Mouse (Mus musculus) megakaryocyte, embryonic 14.5 days (primary cell): ENCODE data around the gene Slc15a1. TPM values are rescaled to one million over a fixed set of nuclear protein-coding genes. Genes with fewer than 3 reads are reported as not detected.

ENCODE experiments used
- H3K27me3 ChIP-seq: replicated peaks from 2 replicates; pipeline ENCODE3; 2012; ENCODE audit warnings: inconsistent platforms
- H3K36me3 ChIP-seq: replicated peaks from 2 replicates; pipeline ENCODE3; 2012; ENCODE audit warnings: low read length, inconsistent platforms, mixed read lengths
- H3K4me1 ChIP-seq: 2 replicates; pipeline ENCODE4 v1.6.1; 2012; ENCODE audit warnings: inconsistent platforms
- H3K4me3 ChIP-seq: replicated peaks from 2 replicates; pipeline ENCODE3; 2012; ENCODE audit warnings: moderate library complexity, mild to moderate bottlenecking, inconsistent platforms
- H3K9me3 ChIP-seq: 2 replicates; pipeline ENCODE4 v1.6.1; 2012; ENCODE audit warnings: inconsistent platforms
- FLI1 ChIP-seq: IDR thresholded peaks from 2 replicates; pipeline ENCODE4 v1.6.1; 2012; ENCODE audit warnings: low read length, inconsistent platforms, mixed read lengths
- GATA1 ChIP-seq: IDR thresholded peaks from 3 replicates; pipeline ENCODE4 v1.6.1; 2012; ENCODE audit warnings: mixed read lengths, low read length, inconsistent platforms, borderline replicate concordance
- polyA plus RNA-seq: library from polyadenylated mRNA; stranded (reverse); fragments of >175 nt; gene quantifications from 2 replicates; pipeline ENCODE4 v1.2.3, GENCODE M21; 2012; ENCODE audit warnings: low replicate concordance; ENCODE audit not compliant: insufficient read depth

The Slc15a1 gene
- polyA plus RNA-seq, 1 experiment: not detected

DNA sequence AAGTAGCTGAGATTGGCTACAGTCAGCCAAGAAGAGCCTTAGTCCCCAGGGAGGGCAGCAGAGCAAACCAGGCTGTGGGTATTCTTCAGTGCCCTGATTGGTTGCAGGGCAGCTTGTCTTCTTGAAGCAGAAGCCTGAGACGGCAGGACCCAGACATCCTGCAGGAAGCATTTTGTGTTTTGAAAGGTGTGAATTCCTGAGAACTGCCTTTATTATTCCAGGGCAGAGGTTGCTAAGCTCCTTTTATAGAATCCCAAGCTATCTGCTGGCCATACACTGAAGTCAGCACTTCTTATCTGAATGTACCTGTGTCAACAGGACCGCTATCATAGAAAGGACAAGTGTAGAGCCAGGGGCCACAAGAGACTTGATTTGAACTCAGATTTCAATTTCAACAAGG is 10.8 kb downstream of the Slc15a1 start:
- TF ChIP-seq GATA1: no peak
- TF ChIP-seq FLI1: no peak
- no peaks in the 10 kb centered on the region for H3K36me3 ChIP-seq
- peaks cover 43% of the 10 kb centered on the region for H3K27me3 ChIP-seq
- no peaks in the 10 kb centered on the region for H3K4me1 ChIP-seq
- peaks cover 5% of the 10 kb centered on the region for H3K9me3 ChIP-seq
- H3K4me3 ChIP-seq: no peak overlapping the region

DNA sequence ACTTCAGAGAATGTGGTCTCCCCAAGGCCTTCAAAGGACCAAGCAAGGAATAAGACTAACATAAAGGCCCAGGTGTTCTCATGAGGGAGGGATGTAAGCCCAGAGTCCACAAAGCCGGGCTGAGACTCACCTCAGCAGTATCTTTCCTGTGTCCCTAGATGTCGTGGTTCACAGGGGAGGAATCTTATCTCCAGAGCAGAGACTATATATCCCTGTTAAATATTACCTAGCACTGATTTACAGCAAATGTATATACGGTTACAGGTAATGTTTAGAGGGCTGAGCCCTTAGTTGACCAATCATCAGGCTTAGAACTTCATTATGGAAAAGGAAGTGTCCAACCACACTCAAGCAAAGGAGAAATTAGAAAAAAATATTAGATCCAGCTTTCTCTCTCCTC is 11.3 kb downstream of the Slc15a1 start:
- no peak overlapping the region for H3K4me3 ChIP-seq

DNA sequence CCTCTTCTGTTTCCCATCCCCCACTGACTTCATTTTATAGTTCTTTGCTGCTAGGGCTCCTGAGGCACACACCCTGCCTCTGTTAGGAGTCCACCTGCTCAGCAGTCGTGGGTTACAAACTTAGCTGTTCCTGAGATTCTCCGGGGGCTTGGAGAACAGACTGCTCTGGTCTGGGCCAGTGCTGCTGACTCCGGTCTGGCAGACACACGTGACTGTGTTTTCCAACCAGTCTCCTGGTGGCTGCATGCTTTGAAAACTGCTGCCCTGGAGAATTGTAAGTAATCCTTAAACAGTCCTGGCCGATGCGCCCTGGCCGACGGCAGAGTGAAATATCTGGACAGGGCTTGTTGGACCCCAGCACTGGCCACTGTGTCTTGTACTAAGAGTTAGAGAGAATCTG is 12.7 kb downstream of the Slc15a1 start:
- Histone ChIP-seq H3K4me1 (no peaks in the 10 kb centered on the region), H3K36me3 (no peaks in the 10 kb centered on the region), H3K27me3 (peaks cover 45% of the 10 kb centered on the region), H3K9me3 (peaks cover 13% of the 10 kb centered on the region), H3K4me3 (no peak overlapping the region)
- no peak for TF ChIP-seq GATA1
- no peak for TF ChIP-seq FLI1

More for the DNA sequence above, 11.3 kb downstream of the Slc15a1 start:
- TF ChIP-seq GATA1 (no peak), FLI1 (no peak)
- peaks cover 9% of the 10 kb centered on the region for H3K9me3 ChIP-seq
- peaks cover 46% of the 10 kb centered on the region for H3K27me3 ChIP-seq
- no peaks in the 10 kb centered on the region for H3K36me3 ChIP-seq
- no peaks in the 10 kb centered on the region for H3K4me1 ChIP-seq

DNA sequence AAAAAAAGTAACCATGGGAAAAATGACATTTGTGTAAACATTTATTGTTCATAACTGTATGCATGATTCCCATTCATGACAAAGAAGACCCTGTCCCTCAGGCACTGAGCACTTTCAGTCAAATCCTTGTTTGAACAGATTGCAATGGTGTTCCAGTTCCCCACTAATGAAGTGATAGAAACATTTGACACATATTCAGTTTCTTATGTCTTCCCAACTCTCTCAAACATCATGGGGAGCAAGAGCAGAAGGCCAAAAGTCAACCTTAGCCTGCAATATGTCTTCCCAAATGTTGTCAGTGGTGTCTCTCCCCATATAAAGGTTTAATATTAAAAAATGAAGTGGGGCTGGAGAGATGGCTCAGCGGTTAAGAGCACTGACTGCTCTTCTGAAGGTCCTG is 19.3 kb downstream of the Slc15a1 start:
- TF ChIP-seq GATA1: no peak
- TF ChIP-seq FLI1: no peak

DNA sequence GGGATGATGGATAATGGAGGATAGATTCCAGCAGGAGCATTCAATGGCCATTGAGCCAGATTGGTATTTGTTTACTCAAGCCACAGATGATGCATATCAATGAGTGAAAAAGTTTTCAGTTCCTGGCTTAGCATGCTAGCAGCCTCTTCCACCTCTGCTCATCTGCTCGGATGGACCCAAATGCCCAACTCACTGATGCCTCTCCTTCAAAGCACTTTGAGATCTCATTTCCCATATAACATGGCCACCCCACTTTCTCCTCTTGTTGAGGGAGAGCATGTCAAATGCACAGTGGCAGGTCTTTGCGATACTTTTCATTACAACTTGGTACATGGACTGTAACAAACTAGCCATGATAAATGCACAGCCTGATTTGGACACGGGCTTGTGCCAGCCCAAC is 20.6 kb downstream of the Slc15a1 start:
- H3K36me3 ChIP-seq: no peaks in the 10 kb centered on the region
- peaks cover 14% of the 10 kb centered on the region for H3K9me3 ChIP-seq
- H3K4me3 ChIP-seq: no peak overlapping the region

More for the DNA sequence above, 19.3 kb downstream of the Slc15a1 start:
- Histone ChIP-seq H3K4me1 (no peaks in the 10 kb centered on the region), H3K27me3 (peaks cover 25% of the 10 kb centered on the region), H3K4me3 (no peak overlapping the region), H3K36me3 (no peaks in the 10 kb centered on the region), H3K9me3 (peaks cover 16% of the 10 kb centered on the region)

DNA sequence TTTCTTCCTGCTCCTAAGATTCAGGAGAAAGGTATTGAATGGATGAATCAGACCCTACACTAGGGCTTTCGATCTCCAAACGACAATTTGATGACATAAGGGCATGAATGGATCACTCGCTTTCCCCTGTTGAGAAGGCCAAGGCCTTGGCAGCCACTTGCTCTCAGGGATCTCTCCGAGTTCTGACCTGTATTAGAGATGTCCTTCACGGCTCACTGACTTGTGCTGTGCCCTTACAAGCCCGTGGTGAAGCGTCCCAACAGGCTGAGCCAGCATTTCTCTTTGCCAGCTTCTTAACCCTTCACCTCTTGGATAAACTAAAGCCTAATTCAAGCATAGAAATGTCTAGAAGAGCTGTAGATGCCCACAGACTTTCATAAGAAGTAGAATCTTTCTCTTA is 22.9 kb downstream of the Slc15a1 start:
- Histone ChIP-seq H3K27me3 (peaks cover 38% of the 10 kb centered on the region), H3K4me1 (peaks cover 12% of the 10 kb centered on the region), H3K36me3 (no peaks in the 10 kb centered on the region), H3K9me3 (peaks cover 4% of the 10 kb centered on the region; the same call in 1 of the 2 replicates), H3K4me3 (no peak overlapping the region)
- TF ChIP-seq FLI1: no peak
- TF ChIP-seq GATA1: no peak

More for the DNA sequence above, 20.6 kb downstream of the Slc15a1 start:
- TF ChIP-seq FLI1: no peak
- TF ChIP-seq GATA1: no peak
- H3K4me1 ChIP-seq: no peaks in the 10 kb centered on the region
- H3K27me3 ChIP-seq: peaks cover 34% of the 10 kb centered on the region

DNA sequence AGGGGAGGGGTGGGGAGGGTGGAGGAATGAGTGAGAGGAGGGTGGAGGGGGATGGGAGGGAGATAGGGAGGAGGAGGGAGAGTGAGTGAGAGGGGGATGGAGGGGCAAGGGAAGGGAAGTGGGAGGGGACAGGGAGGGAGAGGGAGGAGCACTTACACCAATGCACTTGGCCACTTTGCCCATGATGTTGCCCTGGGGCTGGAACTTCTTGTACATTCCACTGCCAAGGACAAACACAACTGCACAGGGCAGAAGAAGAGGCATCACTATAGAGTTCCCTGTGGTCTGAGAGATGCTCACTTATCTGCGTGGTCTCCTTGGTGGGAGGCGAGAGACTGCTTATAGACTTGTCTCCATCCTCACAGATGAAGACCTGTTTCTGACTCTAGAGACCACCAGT is 23.5 kb downstream of the Slc15a1 start:
- Histone ChIP-seq H3K4me3 (no peak overlapping the region), H3K9me3 (no peaks in the 10 kb centered on the region), H3K36me3 (no peaks in the 10 kb centered on the region), H3K27me3 (peaks cover 36% of the 10 kb centered on the region), H3K4me1 (peaks cover 12% of the 10 kb centered on the region)
- TF ChIP-seq FLI1 (no peak), GATA1 (no peak)

DNA sequence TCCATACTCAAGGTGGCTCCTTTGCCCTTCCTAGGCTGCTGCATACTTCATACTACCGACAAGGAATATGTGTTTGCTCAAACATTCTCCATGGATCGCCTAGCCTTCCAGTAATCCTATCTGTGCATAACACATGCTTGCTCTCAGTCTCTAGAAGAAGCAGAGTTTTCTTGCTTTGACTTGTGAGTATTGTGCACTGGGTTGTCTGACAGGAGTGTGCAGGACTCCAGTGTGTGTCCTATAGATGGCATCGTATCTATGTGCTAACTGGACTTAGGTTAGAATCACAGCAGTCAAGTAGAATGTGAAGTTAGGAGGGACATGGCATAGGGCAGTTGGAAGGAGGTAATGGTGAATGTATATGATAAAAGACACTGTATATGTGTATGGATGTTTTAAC is 26.0 kb downstream of the Slc15a1 start:
- Histone ChIP-seq H3K27me3 (peaks cover 49% of the 10 kb centered on the region), H3K9me3 (no peaks in the 10 kb centered on the region), H3K36me3 (no peaks in the 10 kb centered on the region), H3K4me1 (peaks cover 12% of the 10 kb centered on the region), H3K4me3 (no peak overlapping the region)
- TF ChIP-seq GATA1 (no peak), FLI1 (no peak)

DNA sequence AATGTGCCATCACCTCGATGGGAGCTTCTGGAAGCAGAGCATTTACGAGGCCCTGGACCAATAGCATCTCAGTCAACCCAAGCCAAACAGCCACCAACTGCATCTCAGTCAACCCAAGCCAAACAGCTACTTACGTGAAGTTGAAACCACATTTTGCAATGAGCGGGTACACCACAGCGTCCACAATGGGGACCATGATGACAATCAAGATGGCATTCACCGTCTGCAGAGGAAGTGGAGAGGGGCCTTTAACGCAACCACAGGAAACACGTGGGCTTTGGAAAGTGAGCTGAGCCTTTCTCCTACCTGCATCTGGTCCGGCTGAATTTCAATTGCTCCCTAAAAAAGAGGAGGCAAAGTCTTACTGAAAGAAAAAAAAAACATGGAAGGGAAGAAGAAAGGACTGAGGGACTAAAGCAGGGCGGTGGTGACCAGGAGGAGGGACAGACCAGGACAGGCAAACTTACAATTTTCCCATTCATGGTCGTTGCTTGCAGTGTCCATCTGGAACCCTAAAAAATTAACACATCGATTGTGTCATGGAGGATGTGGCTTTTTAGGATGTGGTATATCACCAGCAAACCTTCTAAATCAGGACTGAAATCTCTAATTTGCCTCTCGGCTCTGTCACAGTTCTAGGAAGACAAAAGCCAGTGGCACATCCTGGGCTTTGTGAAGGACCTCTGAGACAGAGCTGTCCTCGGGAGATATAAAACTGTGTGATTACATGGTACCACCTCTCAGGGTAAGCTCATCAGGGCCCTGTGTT is 26.9 kb downstream of the Slc15a1 start:
- no peaks in the 10 kb centered on the region for H3K9me3 ChIP-seq
- H3K27me3 ChIP-seq: peaks cover 50% of the 10 kb centered on the region
- no peak for TF ChIP-seq GATA1
- no peak for TF ChIP-seq FLI1
- H3K4me3 ChIP-seq: peak overlapping the region; percentile 71
- no peaks in the 10 kb centered on the region for H3K36me3 ChIP-seq
- H3K4me1 ChIP-seq: peaks cover 12% of the 10 kb centered on the region

DNA sequence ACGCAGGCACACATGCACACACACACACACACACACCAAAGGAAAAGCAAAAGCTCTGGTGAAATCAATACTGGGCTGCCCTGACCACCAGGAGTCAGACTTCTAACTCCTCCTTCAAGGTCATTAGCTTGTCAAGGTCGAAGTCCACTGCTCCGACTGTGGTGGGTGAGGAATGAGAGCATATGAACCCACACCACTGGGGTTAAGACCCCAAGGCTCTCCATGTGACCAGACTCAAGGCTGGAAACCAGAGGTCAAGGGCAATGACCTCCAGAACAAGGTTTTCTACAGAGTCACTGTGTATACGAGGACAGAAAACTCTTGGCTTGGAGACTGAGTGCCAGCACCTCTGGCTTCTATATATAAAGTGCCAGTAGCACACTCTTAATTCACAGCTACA is 31.2 kb downstream of the Slc15a1 start:
- Histone ChIP-seq H3K4me1 (peaks cover 12% of the 10 kb centered on the region), H3K36me3 (no peaks in the 10 kb centered on the region), H3K9me3 (no peaks in the 10 kb centered on the region), H3K27me3 (peaks cover 35% of the 10 kb centered on the region), H3K4me3 (no peak overlapping the region)
- TF ChIP-seq GATA1: no peak
